Mouse (Mus musculus) frontal cortex, postnatal 14 days (tissue): ENCODE measurements at regions not wholly inside any gene's neighbourhood (a gene's known extent, or its start where the extent isn't known, plus 50 kb on each side); places are given as distances from the start of the nearest gene placed in this dataset.

Experiments
- DNase-seq, 2 experiments: peaks; one replicate each; pipeline ENCODE4 v3.0.0; 2022; ENCODE audit warnings: low spot score in 2 of 2

GRCm38 (mm10) chr10:117997796-117998195 is 143.8 kb upstream of the Mdm1 start:
- DNase-seq, result no peak

- no peak for DNase-seq
Measured at GRCm38 (mm10) chr10:118000591-118000990, 141.0 kb upstream of the Mdm1 start.

GRCm38 (mm10) chr10:118001501-118001900 is 140.1 kb upstream of the Mdm1 start:
- DNase-seq, result no peak

- no peak for DNase-seq
Measured at GRCm38 (mm10) chr10:118001971-118002370, 139.6 kb upstream of the Mdm1 start.

- DNase-seq, result no peak
Measured at GRCm38 (mm10) chr10:118002559-118002958, 139.1 kb upstream of the Mdm1 start.

- DNase-seq, result no peak
Measured at GRCm38 (mm10) chr10:118003179-118003578, 138.4 kb upstream of the Mdm1 start.

- DNase-seq, result no peak
Measured at GRCm38 (mm10) chr10:118003739-118004361, 137.8 kb upstream of the Mdm1 start.

- DNase-seq, result no peak
Measured at GRCm38 (mm10) chr10:118004362-118004958, 137.2 kb upstream of the Mdm1 start.

- no peak for DNase-seq
Measured at GRCm38 (mm10) chr10:118006827-118007550, 134.6 kb upstream of the Mdm1 start.

- no peak for DNase-seq
Measured at GRCm38 (mm10) chr10:118007846-118008245, 133.8 kb upstream of the Mdm1 start.

GRCm38 (mm10) chr10:118011687-118012567 is 129.7 kb upstream of the Mdm1 start:
- no peak for DNase-seq

- no peak for DNase-seq
Measured at GRCm38 (mm10) chr10:118028831-118029230, 112.8 kb upstream of the Mdm1 start.

- no peak for DNase-seq
Measured at GRCm38 (mm10) chr10:118034401-118034800, 107.2 kb upstream of the Mdm1 start.

- no peak for DNase-seq
Measured at GRCm38 (mm10) chr10:118035035-118035434, 106.6 kb upstream of the Mdm1 start.

GRCm38 (mm10) chr10:118038465-118038864 is 103.1 kb upstream of the Mdm1 start:
- DNase-seq, result no peak

GRCm38 (mm10) chr10:118039056-118039455 is 102.6 kb upstream of the Mdm1 start:
- DNase-seq, result no peak

- no peak for DNase-seq
Measured at GRCm38 (mm10) chr10:118041068-118041467, 100.5 kb upstream of the Mdm1 start.

- DNase-seq, result no peak
Measured at GRCm38 (mm10) chr10:118043761-118044160, 97.8 kb upstream of the Mdm1 start.

- no peak for DNase-seq
Measured at GRCm38 (mm10) chr10:118044840-118045239, 96.8 kb upstream of the Mdm1 start.

- no peak for DNase-seq
Measured at GRCm38 (mm10) chr10:118045427-118045826, 96.2 kb upstream of the Mdm1 start.

GRCm38 (mm10) chr10:118046328-118046727 is 95.3 kb upstream of the Mdm1 start:
- DNase-seq, result no peak

- DNase-seq, result no peak
Measured at GRCm38 (mm10) chr10:118046831-118047230, 94.8 kb upstream of the Mdm1 start.
